Mouse (Mus musculus) G1E (cell line): ENCODE data around the gene Hspa1l. TPM values are rescaled to one million over a fixed set of nuclear protein-coding genes. Genes with fewer than 3 reads are reported as not detected.
"Not testable (repeated sequence)": the region's sequence is repeated elsewhere in the genome, so short reads cannot be mapped to it uniquely, and the experiment has no call there.

Experiments used
- ATAC-seq: 2 replicates; pipeline ENCODE4 v1.8.0; 2016; ENCODE audit warnings: mild to moderate bottlenecking; ENCODE audit not compliant: insufficient number of reproducible peaks, poor library complexity, low FRiP score, severe bottlenecking; ENCODE audit errors: extremely low read depth
- DNase-seq: peaks from one replicate; pipeline ENCODE4 v3.0.0; 2012; ENCODE audit warnings: low spot score
- H3K27me3 ChIP-seq: 2 replicates; pipeline ENCODE4 v1.6.1; 2012; ENCODE audit warnings: mild to moderate bottlenecking, low read length, inconsistent platforms; ENCODE audit not compliant: insufficient read depth
- H3K36me3 ChIP-seq: replicated peaks from 2 replicates; pipeline ENCODE3; 2012; ENCODE audit warnings: mild to moderate bottlenecking, inconsistent platforms
- H3K4me1 ChIP-seq: 2 replicates; pipeline ENCODE4 v1.6.1; 2012; ENCODE audit warnings: low read depth, low read length, inconsistent platforms, mixed read lengths; ENCODE audit not compliant: insufficient read depth
- H3K4me3 ChIP-seq: 2 replicates; pipeline ENCODE4 v1.5.1; 2012; ENCODE audit warnings: low read depth, mild to moderate bottlenecking, inconsistent platforms, low read length, moderate library complexity, mixed read lengths
- H3K9me3 ChIP-seq: replicated peaks from 2 replicates; pipeline ENCODE4 v1.6.1; 2012; ENCODE audit warnings: inconsistent platforms
- CTCF ChIP-seq: IDR thresholded peaks from 2 replicates; pipeline ENCODE4 v1.5.1; 2012; ENCODE audit warnings: low read depth, low read length, inconsistent platforms, mixed read lengths
- GATA1 ChIP-seq: IDR thresholded peaks from 2 replicates; pipeline ENCODE4 v1.6.1; 2012; ENCODE audit warnings: borderline replicate concordance, low read length, inconsistent platforms, mixed read lengths
- GATA2 ChIP-seq: IDR thresholded peaks from 2 replicates; pipeline ENCODE4 v1.6.1; 2012; ENCODE audit warnings: low read depth, low read length, inconsistent platforms, borderline replicate concordance
- POLR2AphosphoS5 ChIP-seq: IDR thresholded peaks from 2 replicates; pipeline ENCODE4 v1.6.1; 2012; ENCODE audit warnings: low read depth, low read length, inconsistent platforms; ENCODE audit not compliant: insufficient replicate concordance
- TAL1 ChIP-seq: conservative IDR thresholded peaks from 2 replicates; pipeline ENCODE4 v1.6.1; 2012; ENCODE audit warnings: low read depth, low read length, inconsistent platforms, mixed read lengths
- polyA plus RNA-seq: library from polyadenylated mRNA; stranded (reverse); fragments of >175 nt; gene quantifications from 2 replicates; pipeline ENCODE4 v1.2.3, GENCODE M21; 2012
- total RNA-seq, 2 experiments: library from RNA; stranded (forward) in 1 of 2; stranded (reverse) in 1 of 2; fragments of 200-1000 nt in 1 of 2; fragments of >200 nt in 1 of 2; fragmentation: Nextera tagmentation in 1 of 2; gene quantifications; 2 replicates each; pipeline ENCODE4 v1.2.3; 2014 to 2017

Gene Hspa1l
- total and polyA plus RNA-seq, 3 experiments: 0.05 TPM; not detected in 2

- peaks cover 3% of the 10 kb centered on the region for H3K36me3 ChIP-seq
- no peak for ATAC-seq
- TF ChIP-seq CTCF (no peak), GATA2 (no peak), GATA1 (no peak), TAL1 (no peak), POLR2AphosphoS5 (no peak)
- H3K27me3 ChIP-seq: peaks cover 2% of the 10 kb centered on the region; the same call in 1 of the 2 replicates
- no peak overlapping the region for H3K4me3 ChIP-seq
- H3K4me1 ChIP-seq: peaks cover 11% of the 10 kb centered on the region
- H3K9me3 ChIP-seq: no peaks in the 10 kb centered on the region
- no peak for DNase-seq
Observed at GRCm38 (mm10) chr17:34943128-34943815, 29.2 kb upstream of the Hspa1l start.

GRCm38 (mm10) chr17:34944362-34944761, 28.1 kb upstream of the Hspa1l start:
- peaks cover 11% of the 10 kb centered on the region for H3K36me3 ChIP-seq
- no peak overlapping the region for H3K4me3 ChIP-seq
- no peaks in the 10 kb centered on the region for H3K9me3 ChIP-seq
- ATAC-seq: no peak
- peaks cover 12% of the 10 kb centered on the region for H3K4me1 ChIP-seq
- H3K27me3 ChIP-seq: no peaks in the 10 kb centered on the region; the same call in 1 of the 2 replicates
- TF ChIP-seq POLR2AphosphoS5: no peak
- no peak for TF ChIP-seq GATA2
- TF ChIP-seq TAL1: no peak
- no peak for TF ChIP-seq GATA1
- no peak for TF ChIP-seq CTCF
- no peak for DNase-seq

DNA sequence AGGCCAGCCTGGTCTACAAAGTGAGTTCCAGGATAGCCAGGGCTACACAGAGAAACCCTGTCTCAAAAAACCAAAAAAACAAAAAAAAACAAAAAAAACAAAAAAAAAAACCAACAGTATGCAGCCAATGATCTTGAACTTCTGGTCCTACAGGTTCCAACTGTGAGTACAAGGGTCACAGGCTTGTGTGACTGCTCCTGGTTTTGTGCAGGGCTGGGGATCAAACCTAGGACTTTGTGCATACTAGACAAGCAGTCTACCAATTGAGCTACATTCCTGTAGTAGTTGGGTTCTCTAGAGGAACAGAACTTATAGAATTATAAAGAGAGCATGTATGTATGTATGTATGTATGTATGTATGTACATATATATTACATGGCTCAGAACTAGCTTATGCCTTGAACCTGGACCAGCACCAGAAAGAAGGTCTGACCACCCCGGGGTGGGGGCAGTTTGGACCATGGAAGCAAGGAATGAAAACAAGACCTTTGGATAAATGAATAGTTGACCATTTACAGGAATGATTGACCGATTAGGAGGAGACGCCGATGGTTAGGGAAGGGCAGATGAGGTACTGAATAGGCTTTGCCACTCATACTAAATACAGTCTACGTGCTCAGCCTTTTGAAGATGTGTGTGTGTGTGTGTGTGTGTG, 25.9 kb upstream of the Hspa1l start:
- peaks cover 23% of the 10 kb centered on the region for H3K4me1 ChIP-seq
- H3K4me3 ChIP-seq: no peak overlapping the region
- H3K36me3 ChIP-seq: peaks cover 33% of the 10 kb centered on the region
- ATAC-seq (no peak), DNase-seq (no peak)
- TF ChIP-seq GATA1 (no peak), TAL1 (no peak), CTCF (no peak), GATA2 (no peak), POLR2AphosphoS5 (no peak)
- no peaks in the 10 kb centered on the region for H3K9me3 ChIP-seq
- H3K27me3 ChIP-seq: no peaks in the 10 kb centered on the region; the same call in 1 of the 2 replicates

GRCm38 (mm10) chr17:34947606-34948005, 24.9 kb upstream of the Hspa1l start:
- H3K27me3 ChIP-seq: no peaks in the 10 kb centered on the region; the same call in 1 of the 2 replicates
- H3K36me3 ChIP-seq: peaks cover 37% of the 10 kb centered on the region
- no peak for ATAC-seq
- no peak for DNase-seq
- H3K4me3 ChIP-seq: no peak overlapping the region
- H3K4me1 ChIP-seq: peaks cover 19% of the 10 kb centered on the region
- TF ChIP-seq GATA2 (no peak), CTCF (peak; percentile 9; the same call in 1 of the 2 replicates), POLR2AphosphoS5 (no peak)
- no peaks in the 10 kb centered on the region for H3K9me3 ChIP-seq

DNA sequence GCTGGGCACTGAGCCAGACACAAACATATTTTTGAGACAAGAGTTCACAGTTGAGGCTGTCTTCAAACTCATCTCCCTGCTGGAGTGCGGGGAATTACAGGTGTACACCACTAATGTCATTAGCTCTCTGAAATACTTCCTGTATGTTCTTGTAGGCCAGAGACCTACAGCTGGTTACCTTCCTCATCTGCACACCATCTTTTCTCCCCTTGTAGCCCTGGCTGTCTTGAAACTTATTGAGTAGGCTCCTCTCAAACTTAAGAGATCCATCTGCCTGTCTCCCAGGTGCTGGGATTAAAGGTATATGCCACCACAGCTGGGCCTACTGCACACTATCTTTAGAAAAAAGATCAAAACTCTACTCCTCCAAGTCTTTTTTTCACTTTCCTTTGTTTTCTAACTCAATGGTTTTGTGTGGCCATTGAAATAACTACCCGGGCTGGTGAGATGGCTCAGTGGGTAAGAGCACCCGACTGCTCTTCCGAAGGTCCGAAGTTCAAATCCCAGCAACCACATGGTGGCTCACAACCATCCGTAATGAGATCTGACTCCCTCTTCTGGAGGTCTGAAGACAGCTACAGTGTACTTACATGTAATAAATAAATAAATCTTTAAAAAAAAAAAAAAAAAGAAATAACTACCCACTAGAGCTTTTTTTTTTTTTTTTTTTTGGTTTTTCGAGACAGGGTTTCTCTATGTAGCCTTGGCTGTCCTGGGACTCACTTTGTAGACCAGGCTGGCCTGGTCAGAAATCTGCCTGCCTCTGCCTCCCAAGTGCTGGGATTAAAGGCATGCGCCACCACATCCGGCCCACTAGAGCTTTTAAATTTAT, 23.6 kb upstream of the Hspa1l start:
- peaks cover 37% of the 10 kb centered on the region for H3K36me3 ChIP-seq
- DNase-seq: not testable (repeated sequence)

GRCm38 (mm10) chr17:34949553-34949969, 22.9 kb upstream of the Hspa1l start:
- Histone ChIP-seq H3K4me1 (peaks cover 25% of the 10 kb centered on the region), H3K9me3 (no peaks in the 10 kb centered on the region), H3K36me3 (peaks cover 37% of the 10 kb centered on the region), H3K27me3 (no peaks in the 10 kb centered on the region; the same call in 1 of the 2 replicates), H3K4me3 (peak overlapping the region; percentile 7; the same call in 1 of the 2 replicates)
- ATAC-seq (no peak), DNase-seq (no peak)
- TF ChIP-seq CTCF: no peak
- no peak for TF ChIP-seq POLR2AphosphoS5
- TF ChIP-seq GATA2: no peak
- TF ChIP-seq TAL1: no peak
- no peak for TF ChIP-seq GATA1

More for the DNA sequence above, 23.6 kb upstream of the Hspa1l start:
- H3K4me3 ChIP-seq: peak overlapping the region; percentile 7; the same call in 1 of the 2 replicates
- H3K27me3 ChIP-seq, H3K9me3 ChIP-seq, ATAC-seq: not testable (repeated sequence)
- peaks cover 25% of the 10 kb centered on the region for H3K4me1 ChIP-seq
